Mouse (Mus musculus) thymus, adult 2 months (tissue): ENCODE results near the gene Rfc5.

Source experiments
- CTCF ChIP-seq: fragments of 200-500 bp; IDR thresholded peaks from 2 replicates; pipeline ENCODE4 v1.5.1; 2012; ENCODE audit warnings: mild to moderate bottlenecking, control low read depth, low read length, moderate library complexity, borderline replicate concordance; ENCODE audit not compliant: control insufficient read depth, poor library complexity, insufficient read depth; ENCODE audit errors: extremely low read depth
- POLR2A ChIP-seq: fragments of 200-500 bp; IDR thresholded peaks from 2 replicates; pipeline ENCODE4 v1.6.1; 2012; ENCODE audit warnings: mild to moderate bottlenecking, low read length, control low read depth, moderate library complexity; ENCODE audit not compliant: control insufficient read depth, poor library complexity, insufficient read depth; ENCODE audit errors: extremely low read depth

- no peak for TF ChIP-seq CTCF
- TF ChIP-seq POLR2A, result no peak
Observed at GRCm38 (mm10) chr5:117417442-117417841, 28.6 kb upstream of the Rfc5 start.
